Mouse (Mus musculus) CH12.LX (cell line): ENCODE results near the gene Ms4a1.

Source experiments
- BHLHE40 ChIP-seq: IDR thresholded peaks from 2 replicates; pipeline ENCODE4 v1.6.1; 2011; ENCODE audit warnings: mild to moderate bottlenecking, low read depth, low read length, improper control_type of control experiment
- CTCF ChIP-seq, 2 experiments: IDR thresholded peaks in 1 of 2; conservative IDR thresholded peaks in 1 of 2; 2 replicates each; pipeline ENCODE4 v1.5.1; 2011 to 2012; ENCODE audit warnings: low read depth in 2 of 2, low read length in 2 of 2, improper control_type of control experiment in 1 of 2, inconsistent platforms in 1 of 2, mild to moderate bottlenecking in 1 of 2, moderate library complexity in 1 of 2
- GABPA ChIP-seq: IDR thresholded peaks from 2 replicates; pipeline ENCODE4 v1.6.1; 2012; ENCODE audit warnings: low read depth, low read length, improper control_type of control experiment, inconsistent platforms; ENCODE audit not compliant: insufficient replicate concordance
- ZC3H11A ChIP-seq: IDR thresholded peaks from 2 replicates; pipeline ENCODE4 v1.6.1; 2012; ENCODE audit warnings: low read depth, mild to moderate bottlenecking, inconsistent platforms, low read length, improper control_type of control experiment
- ZMIZ1 ChIP-seq: IDR thresholded peaks from 2 replicates; pipeline ENCODE4 v1.6.1; 2012; ENCODE audit warnings: low read depth, mild to moderate bottlenecking, inconsistent platforms, low read length, improper control_type of control experiment

DNA sequence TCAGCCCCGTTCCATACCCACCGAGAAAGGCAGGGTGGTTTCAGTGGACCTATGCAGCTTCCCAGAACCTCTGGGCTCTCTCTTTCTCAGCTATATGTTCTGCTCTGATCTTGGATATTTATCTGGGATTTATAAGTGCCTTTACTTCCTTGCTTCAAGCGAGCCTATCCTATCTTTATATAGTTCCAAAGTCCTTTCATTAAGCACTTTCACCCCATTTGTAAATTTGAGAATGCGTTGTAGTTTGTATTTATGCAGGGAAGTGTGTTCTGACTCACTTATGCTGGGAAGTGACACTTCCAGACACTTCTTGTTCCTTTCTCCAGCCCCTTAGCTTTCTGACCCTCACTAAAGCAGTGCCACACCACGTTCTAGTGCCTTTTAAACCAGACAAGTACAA lies 33.7 kb downstream of the Ms4a1 start, which contains the start of gene Ms4a12:
- no peak for TF ChIP-seq ZMIZ1
- TF ChIP-seq ZC3H11A, result no peak
- TF ChIP-seq GABPA, result no peak
- no peak for TF ChIP-seq CTCF (conservative IDR thresholded peaks at IDR 0.05 in 1 of 2, IDR thresholded peaks at IDR 0.05 in 1 of 2; ENCODE audit: low read depth in 2 of 2, low read length in 2 of 2)
- TF ChIP-seq BHLHE40, result no peak
